Mouse (Mus musculus) heart, adult 2 months (tissue): Measurements from ENCODE around the gene Anp32e. TPM values are rescaled to one million over a fixed set of nuclear protein-coding genes. Genes with fewer than 3 reads are reported as not detected.
"Not testable (repeated sequence)": the region's sequence is repeated elsewhere in the genome, so short reads cannot be mapped to it uniquely, and the experiment has no call there.

Experiments
- DNase-seq, 2 experiments: peaks; one replicate each; pipeline ENCODE4 v3.0.0; 2021
- H3K27ac ChIP-seq: fragments of 200-600 bp; 2 replicates; pipeline ENCODE4 v1.8.1; 2022
- H3K27me3 ChIP-seq: fragments of 200-500 bp; 2 replicates; pipeline ENCODE4 v1.6.1; 2012; ENCODE audit warnings: mild to moderate bottlenecking, low read length, inconsistent platforms, mixed read lengths; ENCODE audit not compliant: control insufficient read depth, insufficient read depth
- H3K36me3 ChIP-seq: fragments of 200-500 bp; 2 replicates; pipeline ENCODE4 v1.6.1; 2012; ENCODE audit warnings: low read length, inconsistent platforms; ENCODE audit not compliant: control insufficient read depth, insufficient read depth
- H3K4me1 ChIP-seq: fragments of 200-500 bp; 2 replicates; pipeline ENCODE4 v1.6.1; 2011; ENCODE audit warnings: low read length; ENCODE audit not compliant: control insufficient read depth, insufficient read depth
- H3K4me3 ChIP-seq: fragments of 200-600 bp; 2 replicates; pipeline ENCODE4 v1.8.1; 2022
- H3K79me2 ChIP-seq: fragments of 200-500 bp; replicated peaks from 2 replicates; pipeline ENCODE4 v1.6.1; 2012; ENCODE audit warnings: mild to moderate bottlenecking, inconsistent platforms, low read length, moderate library complexity, mixed read lengths; ENCODE audit not compliant: control insufficient read depth, insufficient read depth
- H3K9ac ChIP-seq: fragments of 200-500 bp; 2 replicates; pipeline ENCODE4 v1.6.1; 2012; ENCODE audit warnings: low read depth, mild to moderate bottlenecking, control low read depth, inconsistent platforms, low read length, mixed read lengths
- CTCF ChIP-seq: fragments of 200-600 bp; IDR thresholded peaks from 2 replicates; pipeline ENCODE4 v1.8.1; 2022; ENCODE audit warnings: antibody characterized with exemption, mild to moderate bottlenecking, moderate library complexity
- EP300 ChIP-seq: fragments of 200-500 bp; IDR thresholded peaks from 2 replicates; pipeline ENCODE4 v1.6.1; 2011; ENCODE audit warnings: low read depth, low read length, control low read depth; ENCODE audit not compliant: insufficient read depth
- POLR2A ChIP-seq: fragments of 200-500 bp; IDR thresholded peaks from 2 replicates; pipeline ENCODE4 v1.6.1; 2011; ENCODE audit warnings: mild to moderate bottlenecking, low read depth, low read length, control low read depth; ENCODE audit not compliant: insufficient read depth
- WGBS: fragments of 180-500 bp; shearing (Covaris S2); methylation state at CpG from one replicate; pipeline ENCODE4 v1.1.7; 2018; 5-methylcytosine and 5-hydroxymethylcytosine counted together
- intact Hi-C: fragments of 180-260 bp; cut with DNase I; formaldehyde crosslinking; loops from one replicate; pipeline ENCODE4 v1.15.1; 2025
- polyA plus RNA-seq: library from polyadenylated mRNA; depleted of rRNA; stranded (reverse); fragments of >200 nt; gene quantifications from 2 replicates; pipeline ENCODE4 v1.2.3, GENCODE M21; 2012
- total RNA-seq, 2 experiments: library from RNA; stranded (reverse); gene quantifications; 2 replicates each; pipeline ENCODE4 v1.2.3; 2021

The Anp32e gene
- total and polyA plus RNA-seq, 3 experiments: 15.5 to 90.9 (median 83.0) TPM

DNA sequence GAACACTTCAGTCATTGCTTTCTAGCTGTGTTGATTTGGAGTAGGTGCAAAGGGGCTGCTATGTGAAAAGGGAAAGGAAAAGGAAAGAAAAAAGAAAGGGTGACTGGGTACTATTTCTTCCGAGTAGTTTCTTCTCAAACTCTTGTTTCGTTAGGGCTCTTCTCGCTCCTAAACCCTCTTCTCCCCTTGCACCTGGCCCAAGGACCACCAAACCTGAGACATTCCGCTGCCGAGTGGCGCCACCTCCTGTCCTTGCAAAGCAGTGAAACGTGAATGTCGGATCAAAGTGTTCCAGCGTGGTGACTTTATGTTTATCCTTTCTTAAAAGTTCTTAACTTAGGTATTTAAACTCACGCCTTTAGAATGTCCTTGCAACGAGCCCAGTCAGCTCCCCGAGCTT is 22.2 kb upstream of the Anp32e start:
- peak; percentile 48 to 68 for DNase-seq
- under 1% methylated on average over 12 of the region's 12 CpGs for WGBS

GRCm38 (mm10) chr3:95907613-95908012 is 21.4 kb upstream of the Anp32e start:
- Histone ChIP-seq H3K4me3 (no peak overlapping the region), H3K27me3 (no peaks in the 10 kb centered on the region), H3K27ac (no peak overlapping the region), H3K36me3 (no peaks in the 10 kb centered on the region), H3K9ac (no peak overlapping the region), H3K79me2 (no peaks in the 10 kb centered on the region), H3K4me1 (peaks cover 1% of the 10 kb centered on the region; the same call in 1 of the 2 replicates)
- intact Hi-C loops: loop anchor here (1.0 kb wide), 1 partner anchor 24 kb away; no protein-coding TSS in a partner anchor
- no peak for TF ChIP-seq POLR2A
- TF ChIP-seq CTCF: no peak
- no peak for TF ChIP-seq EP300
- WGBS: 47% methylated on average over 4 of the region's 4 CpGs
- no peak for DNase-seq

More for the DNA sequence above, 22.2 kb upstream of the Anp32e start:
- no peak overlapping the region for H3K27ac ChIP-seq
- H3K36me3 ChIP-seq: no peaks in the 10 kb centered on the region
- H3K9ac ChIP-seq: no peak overlapping the region
- no peaks in the 10 kb centered on the region for H3K79me2 ChIP-seq
- intact Hi-C loops: loop anchor here (1.0 kb wide), 2 partner anchors 24 to 45 kb away; no protein-coding TSS in a partner anchor
- TF ChIP-seq EP300 (0 out of 2 replicates have a peak, but pooled peaks have one; percentile 50), POLR2A (no peak), CTCF (peak; percentile 91)
- H3K27me3 ChIP-seq: no peaks in the 10 kb centered on the region
- peaks cover 1% of the 10 kb centered on the region; the same call in 1 of the 2 replicates for H3K4me1 ChIP-seq
- peak overlapping the region; percentile 43 for H3K4me3 ChIP-seq

- H3K27me3 ChIP-seq: no peaks in the 10 kb centered on the region
- WGBS: 54% methylated on average over 4 of the region's 4 CpGs
- intact Hi-C loops: no loop called here
- no peak for TF ChIP-seq CTCF
- TF ChIP-seq POLR2A: no peak
- TF ChIP-seq EP300: no peak
- no peaks in the 10 kb centered on the region for H3K79me2 ChIP-seq
- DNase-seq: no peak
- H3K36me3 ChIP-seq: no peaks in the 10 kb centered on the region
- no peak overlapping the region for H3K9ac ChIP-seq
- no peaks in the 10 kb centered on the region for H3K4me1 ChIP-seq
- H3K4me3 ChIP-seq: no peak overlapping the region
- no peak overlapping the region for H3K27ac ChIP-seq
Observed at GRCm38 (mm10) chr3:95914706-95915105, 14.3 kb upstream of the Anp32e start.

DNA sequence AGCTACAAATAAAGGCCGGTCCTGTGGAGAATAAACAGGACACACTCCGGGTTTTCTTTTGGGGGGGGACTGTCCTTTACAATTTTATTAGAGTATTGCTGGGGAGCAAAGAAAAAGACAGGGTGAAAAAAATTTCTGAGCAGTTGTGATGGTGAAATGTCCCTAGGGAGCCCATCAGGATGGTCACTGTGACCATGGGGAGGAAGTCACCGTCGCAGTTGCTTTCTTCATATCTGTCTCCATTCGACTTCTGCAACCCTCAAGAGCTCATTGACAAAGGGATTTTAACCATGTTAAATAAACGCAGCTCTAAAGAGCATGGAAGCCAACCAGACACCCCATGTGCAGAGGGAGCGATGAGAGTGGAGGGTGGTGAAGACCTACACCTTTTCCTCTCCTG is 12.3 kb upstream of the Anp32e start:
- TF ChIP-seq CTCF (no peak), EP300 (no peak), POLR2A (no peak)
- DNase-seq: no peak
- H3K9ac ChIP-seq: no peak overlapping the region
- H3K4me1 ChIP-seq: no peaks in the 10 kb centered on the region
- intact Hi-C loops: no loop called here
- WGBS: 63% methylated on average over 7 of the region's 7 CpGs
- no peaks in the 10 kb centered on the region for H3K79me2 ChIP-seq
- no peak overlapping the region for H3K27ac ChIP-seq
- H3K36me3 ChIP-seq: no peaks in the 10 kb centered on the region
- H3K27me3 ChIP-seq: no peaks in the 10 kb centered on the region
- H3K4me3 ChIP-seq: no peak overlapping the region

DNA sequence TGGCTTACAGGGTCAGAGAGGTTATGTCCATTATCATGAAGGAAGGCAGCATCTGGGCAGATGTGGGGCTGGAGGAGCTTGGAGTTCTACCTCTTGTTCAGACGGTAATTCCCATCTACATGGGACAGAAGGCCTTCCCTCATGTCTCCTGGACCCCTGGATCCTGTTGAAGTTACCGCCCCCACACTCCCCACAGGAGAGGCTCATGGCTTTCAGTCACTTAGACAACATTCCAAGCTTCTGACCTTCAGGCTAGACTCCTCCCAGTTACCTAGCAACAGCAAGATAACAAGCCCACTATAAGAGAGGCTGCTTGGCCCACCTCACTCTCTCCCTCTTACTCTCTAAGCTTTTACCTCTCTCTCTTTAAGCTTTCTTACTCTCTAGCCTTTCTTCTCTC is 8.5 kb upstream of the Anp32e start:
- H3K4me1 ChIP-seq, H3K9ac ChIP-seq, intact Hi-C loops, DNase-seq, H3K27ac ChIP-seq, H3K4me3 ChIP-seq, H3K36me3 ChIP-seq, H3K79me2 ChIP-seq, H3K27me3 ChIP-seq: not testable (repeated sequence)
- 61% methylated on average over 2 of the region's 2 CpGs for WGBS

DNA sequence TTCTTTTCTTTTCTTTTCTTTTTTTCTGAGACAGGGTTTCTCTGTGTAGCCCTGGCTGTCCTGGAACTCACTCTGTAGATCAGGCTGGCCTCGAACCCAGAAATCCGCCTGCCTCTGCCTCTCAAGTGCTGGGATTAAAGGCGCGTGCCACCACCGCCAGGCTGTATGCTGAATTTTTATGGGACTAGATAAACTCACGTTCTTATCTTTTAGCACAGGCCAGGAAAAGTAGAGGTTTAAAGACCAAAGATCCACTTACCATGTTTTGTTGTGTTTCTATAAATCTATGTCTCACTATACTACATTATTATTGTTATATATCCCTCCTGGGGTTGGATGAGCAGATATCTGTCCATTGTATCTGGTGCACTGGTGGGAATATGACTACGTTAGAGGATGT is 5.6 kb upstream of the Anp32e start:
- WGBS: 85% methylated on average over 7 of the region's 7 CpGs
- H3K4me1 ChIP-seq, H3K4me3 ChIP-seq, DNase-seq, intact Hi-C loops, H3K79me2 ChIP-seq, H3K9ac ChIP-seq, H3K27ac ChIP-seq, H3K36me3 ChIP-seq, H3K27me3 ChIP-seq: not testable (repeated sequence)

- Histone ChIP-seq H3K36me3 (no peaks in the 10 kb centered on the region), H3K27ac (no peak overlapping the region), H3K4me1 (no peaks in the 10 kb centered on the region), H3K79me2 (no peaks in the 10 kb centered on the region), H3K27me3 (no peaks in the 10 kb centered on the region), H3K9ac (no peak overlapping the region), H3K4me3 (no peak overlapping the region)
- intact Hi-C loops: no loop called here
- no peak for TF ChIP-seq CTCF
- TF ChIP-seq EP300: no peak
- no peak for TF ChIP-seq POLR2A
- no peak for DNase-seq
- WGBS: 63% methylated on average over 4 of the region's 4 CpGs
Observed at GRCm38 (mm10) chr3:95924185-95924584, 4.9 kb upstream of the Anp32e start.
